ENCODE assay signal across 8 mouse cellular contexts in genomic region chr9:62123496-62123895, GRCm38 (mm10). TPM values are rescaled to one million over a fixed set of nuclear protein-coding genes. Genes with fewer than 3 reads are reported as not detected.
A peak's percentile ranks its signal among the peaks of the same experiment; 100 is the strongest.
DNase-seq lines count a peak whose midpoint lies in the region; ATAC-seq and TF ChIP-seq lines count a peak whose summit lies in the region.

No protein-coding gene starts in this region.

- no peak for ATAC-seq in heart, embryonic 14.5 days (ENCODE audit: insufficient number of reproducible peaks, insufficient read depth, low FRiP score, low read depth)
- ATAC-seq in heart, embryonic 16.5 days (replicated peaks; ENCODE audit: extremely low read depth, insufficient read depth, low FRiP score) = no peak
- ATAC-seq in liver, postnatal 0 days = no peak
- ATAC-seq in granulocyte monocyte progenitor cell, adult 5-6 weeks (replicated peaks; ENCODE audit: poor library complexity, severe bottlenecking) = no peak

- H3K4me3 ChIP-seq in heart, embryonic 14.5 days (ENCODE audit: control insufficient read depth in 1 of 2, insufficient read depth in 1 of 2, low read depth in 1 of 2, low read length in 2 of 2) = peak overlapping the region in 1 of 2 experiments; percentile 93; a peak in 2 of 4 replicates
- H3K4me3 ChIP-seq in heart, embryonic 16.5 days (ENCODE audit: low read length) = peak overlapping the region; percentile 77
- H3K4me3 ChIP-seq in liver, postnatal 0 days (ENCODE audit: low read depth, low read length) = peak overlapping the region; percentile 52

- H3K4me1 ChIP-seq in heart, embryonic 14.5 days (ENCODE audit: control insufficient read depth in 2 of 2, insufficient read depth in 2 of 2, low read length in 2 of 2) = no peaks in the 10 kb centered on the region
- H3K4me1 ChIP-seq in heart, embryonic 16.5 days (ENCODE audit: control insufficient read depth, insufficient read depth, low read length) = peaks cover 8% of the 10 kb centered on the region
- peaks cover 5% of the 10 kb centered on the region; the same call in 1 of the 2 replicates for H3K4me1 ChIP-seq in liver, postnatal 0 days (ENCODE audit: insufficient read depth)

- peak overlapping the region in 1 of 2 experiments; percentile 25; a peak in 2 of 4 replicates for H3K27ac ChIP-seq in heart, embryonic 14.5 days (replicated peaks in 1 of 2; ENCODE audit: control insufficient read depth in 1 of 2, insufficient read depth in 1 of 2, low read depth in 2 of 2, low read length in 2 of 2)
- peak overlapping the region; percentile 64; the same call in 1 of the 2 replicates for H3K27ac ChIP-seq in heart, embryonic 16.5 days (ENCODE audit: low read length)
- H3K27ac ChIP-seq in liver, postnatal 0 days (ENCODE audit: low read depth) = peak overlapping the region; percentile 66; the same call in 1 of the 2 replicates

- H3K4me2 ChIP-seq in heart, embryonic 14.5 days (ENCODE audit: low read length) = peak overlapping the region; percentile 66
- H3K4me2 ChIP-seq in heart, embryonic 16.5 days (ENCODE audit: low read depth, low read length) = peak overlapping the region; percentile 59
- peak overlapping the region; percentile 99 for H3K4me2 ChIP-seq in liver, postnatal 0 days (ENCODE audit: low read depth, low read length)

- no peak for TF ChIP-seq CTCF in liver, postnatal 0 days (IDR thresholded peaks at IDR 0.05; ENCODE audit: low read depth)

- H3K36me3 ChIP-seq in heart, embryonic 14.5 days (ENCODE audit: control insufficient read depth, insufficient read depth, low read length) = no peaks in the 10 kb centered on the region
- no peaks in the 10 kb centered on the region for H3K36me3 ChIP-seq in heart, embryonic 16.5 days (ENCODE audit: control insufficient read depth, insufficient read depth)
- H3K36me3 ChIP-seq in liver, postnatal 0 days (replicated peaks; ENCODE audit: insufficient read depth, low read length) = no peaks in the 10 kb centered on the region

- H3K27me3 ChIP-seq in heart, embryonic 14.5 days (ENCODE audit: control insufficient read depth, insufficient read depth, low read length) = no peaks in the 10 kb centered on the region
- H3K27me3 ChIP-seq in heart, embryonic 16.5 days (ENCODE audit: control insufficient read depth, insufficient read depth, low read length) = no peaks in the 10 kb centered on the region
- no peaks in the 10 kb centered on the region for H3K27me3 ChIP-seq in liver, postnatal 0 days (ENCODE audit: insufficient read depth, low read length)

- H3K9ac ChIP-seq in heart, embryonic 14.5 days (ENCODE audit: low read length) = peak overlapping the region; percentile 74
- H3K9ac ChIP-seq in heart, embryonic 16.5 days (ENCODE audit: low read length) = peak overlapping the region; percentile 69
- peak overlapping the region; percentile 63 for H3K9ac ChIP-seq in liver, postnatal 0 days (replicated peaks)

- 56% methylated on average over 3 of the region's 3 CpGs for WGBS in heart, embryonic 14.5 days
- 72% methylated on average over 3 of the region's 3 CpGs for WGBS in heart, embryonic 16.5 days
- 63% methylated on average over 3 of the region's 3 CpGs for WGBS in liver, postnatal 0 days (ENCODE audit: insufficient replicate concordance)

- no peak for DNase-seq in heart, postnatal 4 days
- peak; percentile 12 for DNase-seq in R1 (ENCODE audit: low read depth, low spot score)
- no peak for DNase-seq in liver, postnatal 0 days
- no peak for DNase-seq in testis, postnatal 14 days (ENCODE audit: low spot score)
- DNase-seq in left cerebral cortex, adult 11 months (ENCODE audit: low spot score) = no peak

- TF ChIP-seq EP300 in liver, postnatal 0 days (IDR thresholded peaks at IDR 0.05; ENCODE audit: low read depth) = no peak

- no peaks in the 10 kb centered on the region for H3K9me3 ChIP-seq in heart, embryonic 14.5 days (ENCODE audit: control insufficient read depth, low read length)
- H3K9me3 ChIP-seq in heart, embryonic 16.5 days (replicated peaks; ENCODE audit: control insufficient read depth, low read length) = no peaks in the 10 kb centered on the region
- no peaks in the 10 kb centered on the region for H3K9me3 ChIP-seq in liver, postnatal 0 days (ENCODE audit: low read length)

RNA-seq across cellular contexts. Expression of gene Glce, which starts 1.0 kb away (rescaled TPM):
- polyA plus RNA-seq in heart, embryonic 14.5 days (2014; fragmentation: Nextera tagmentation; extraction: Ambion mirVana) = 9.6 and 10.7 TPM in 2 replicates
- total RNA-seq in heart, postnatal 4 days (2021) = 10 to 100 TPM; 11.3 to 14.4 TPM
- 8.7 and 9.2 TPM in 2 replicates for polyA plus RNA-seq in heart, embryonic 16.5 days (2015; fragmentation: Nextera tagmentation; extraction: Ambion mirVana)
- polyA plus RNA-seq in liver, postnatal 0 days (2015; fragmentation: Nextera tagmentation; extraction: Ambion mirVana) = 4.6 and 5.4 TPM in 2 replicates
- 12.4 and 15.5 TPM in 2 replicates for total RNA-seq in granulocyte monocyte progenitor cell, adult 5-6 weeks (2014; fragmentation: Nextera tagmentation)
- 21.4 and 22.5 TPM in 2 replicates for total RNA-seq in granulocyte monocyte progenitor cell, adult 5-6 weeks (2017)
